Mouse (Mus musculus) spleen, adult 2 months (tissue): ENCODE measurements around the gene Arhgap8. TPM values are rescaled to one million over a fixed set of nuclear protein-coding genes. Genes with fewer than 3 reads are reported as not detected.

Experiments used
- DNase-seq, 2 experiments: peaks; one replicate each; pipeline versions ENCODE4 v3.0.0 to v3.0.0-alpha.2; 2012 to 2021; ENCODE audit warnings: low spot score in 2 of 2, low read depth in 1 of 2
- H3K27ac ChIP-seq: fragments of 200-500 bp; 2 replicates; pipeline ENCODE4 v1.5.1; 2012; ENCODE audit warnings: low read length, inconsistent platforms; ENCODE audit not compliant: insufficient read depth
- H3K27me3 ChIP-seq: fragments of 200-500 bp; 2 replicates; pipeline ENCODE4 v1.6.1; 2012; ENCODE audit warnings: mild to moderate bottlenecking, moderate library complexity, low read length, inconsistent platforms; ENCODE audit not compliant: control insufficient read depth, insufficient read depth
- H3K36me3 ChIP-seq: fragments of 200-500 bp; 2 replicates; pipeline ENCODE4 v1.6.1; 2012; ENCODE audit warnings: mild to moderate bottlenecking, low read length, inconsistent platforms; ENCODE audit not compliant: control insufficient read depth, insufficient read depth
- H3K4me1 ChIP-seq: fragments of 200-500 bp; 2 replicates; pipeline ENCODE4 v1.6.1; 2011; ENCODE audit warnings: inconsistent platforms; ENCODE audit not compliant: control insufficient read depth, insufficient read depth, insufficient read length
- H3K4me3 ChIP-seq: fragments of 200-500 bp; 2 replicates; pipeline ENCODE4 v1.5.1; 2011; ENCODE audit warnings: mild to moderate bottlenecking, inconsistent platforms; ENCODE audit not compliant: insufficient read depth, insufficient read length; ENCODE audit errors: extremely low read depth
- CTCF ChIP-seq: fragments of 200-500 bp; IDR thresholded peaks from 2 replicates; pipeline ENCODE4 v1.5.1; 2011; ENCODE audit warnings: mild to moderate bottlenecking, inconsistent platforms; ENCODE audit not compliant: insufficient read depth, insufficient read length, insufficient replicate concordance; ENCODE audit errors: extremely low read depth
- POLR2A ChIP-seq: fragments of 200-500 bp; IDR thresholded peaks from 2 replicates; pipeline ENCODE4 v1.6.1; 2011; ENCODE audit warnings: low read depth, low read length, inconsistent platforms
- WGBS: fragments of 180-500 bp; shearing (Covaris S2); methylation state at CpG from one replicate; pipeline ENCODE4 v1.1.7; 2018; 5-methylcytosine and 5-hydroxymethylcytosine counted together
- polyA plus RNA-seq: library from polyadenylated mRNA; depleted of rRNA; stranded (reverse); fragments of >200 nt; gene quantifications from 2 replicates; pipeline ENCODE4 v1.2.3, GENCODE M21; 2012; rRNA removed

Gene Arhgap8
- polyA plus RNA-seq, 1 experiment = 0.72 TPM

DNA sequence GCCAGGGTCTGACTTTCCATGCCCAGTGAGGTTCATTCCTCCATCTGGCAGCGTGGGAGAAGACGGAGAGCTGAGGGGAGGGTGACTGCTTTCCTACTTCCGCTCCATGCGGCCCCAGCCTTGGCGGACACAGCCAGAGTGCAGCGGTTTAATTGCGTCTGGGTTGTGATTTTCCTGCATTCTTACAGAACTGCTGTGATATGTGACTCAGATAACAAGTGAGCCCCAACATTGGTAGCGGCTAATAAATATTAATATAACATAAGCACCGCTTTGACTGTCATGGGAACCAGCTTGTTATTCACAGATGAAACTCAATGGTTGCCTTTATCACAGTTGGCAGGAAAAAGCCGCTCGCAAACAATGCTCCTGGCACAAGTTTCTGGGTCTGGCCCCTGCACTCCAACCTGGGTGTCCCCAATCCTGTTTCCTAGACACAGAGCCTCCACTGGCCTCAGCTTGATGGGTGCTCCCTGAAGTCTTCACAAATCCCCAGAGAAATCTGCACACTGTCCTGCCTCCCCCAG, 93.0 kb downstream of the Arhgap8 start:
- Histone ChIP-seq H3K36me3 (no peaks in the 10 kb centered on the region), H3K27ac (no peak overlapping the region), H3K27me3 (no peaks in the 10 kb centered on the region), H3K4me3 (no peak overlapping the region), H3K4me1 (no peaks in the 10 kb centered on the region)
- DNase-seq = no peak
- TF ChIP-seq POLR2A = no peak
- no peak for TF ChIP-seq CTCF
- 92% methylated on average over 11 of the region's 11 CpGs for WGBS

DNA sequence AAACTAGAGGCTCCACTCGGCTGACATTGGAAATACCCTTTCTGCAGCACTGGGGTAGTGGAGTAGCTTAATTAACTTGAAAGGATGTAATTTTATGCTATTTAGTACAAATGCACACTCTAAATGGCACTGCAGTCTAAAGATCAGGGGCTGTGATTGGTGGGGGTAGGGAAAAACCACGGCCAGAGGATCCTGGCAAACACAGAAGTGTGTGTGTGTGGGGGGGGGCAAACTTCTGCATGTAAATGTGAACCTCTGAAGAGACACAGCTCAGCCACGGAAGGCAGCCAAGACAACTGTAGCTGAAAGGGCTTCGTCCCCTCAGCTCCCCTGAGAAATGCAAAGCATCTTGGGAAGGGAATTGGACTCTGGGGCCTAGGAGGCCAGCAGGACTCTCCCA, 95.3 kb downstream of the Arhgap8 start:
- 61% methylated on average over 4 of the region's 4 CpGs for WGBS
- Histone ChIP-seq H3K4me1 (no peaks in the 10 kb centered on the region), H3K4me3 (no peak overlapping the region), H3K36me3 (no peaks in the 10 kb centered on the region), H3K27me3 (no peaks in the 10 kb centered on the region), H3K27ac (no peak overlapping the region)
- no peak for TF ChIP-seq POLR2A
- TF ChIP-seq CTCF = no peak
- DNase-seq = no peak

DNA sequence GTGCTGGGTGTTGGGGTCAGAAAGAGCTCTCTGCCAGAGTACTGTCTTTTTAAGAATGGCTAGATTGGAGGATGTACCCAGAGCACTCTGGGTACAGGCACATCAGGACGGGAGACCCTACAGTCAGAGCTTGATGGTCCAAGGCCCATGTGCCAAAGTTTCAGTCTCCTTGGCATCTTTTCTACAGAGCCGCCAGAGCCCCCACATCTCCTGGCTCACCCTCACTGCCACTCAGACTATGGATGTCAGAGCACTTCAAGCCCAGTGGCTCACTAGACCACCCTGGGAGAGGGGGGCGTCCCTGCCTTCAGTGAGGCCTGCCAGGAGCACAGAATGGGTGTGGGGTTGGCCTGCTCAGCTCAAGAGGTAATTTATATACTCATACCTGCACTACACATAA, 97.7 kb downstream of the Arhgap8 start:
- no peak for DNase-seq
- Histone ChIP-seq H3K4me1 (no peaks in the 10 kb centered on the region), H3K4me3 (no peak overlapping the region), H3K27ac (no peak overlapping the region), H3K27me3 (no peaks in the 10 kb centered on the region), H3K36me3 (no peaks in the 10 kb centered on the region)
- 91% methylated on average over 3 of the region's 3 CpGs for WGBS
- TF ChIP-seq CTCF = no peak
- TF ChIP-seq POLR2A = no peak

DNA sequence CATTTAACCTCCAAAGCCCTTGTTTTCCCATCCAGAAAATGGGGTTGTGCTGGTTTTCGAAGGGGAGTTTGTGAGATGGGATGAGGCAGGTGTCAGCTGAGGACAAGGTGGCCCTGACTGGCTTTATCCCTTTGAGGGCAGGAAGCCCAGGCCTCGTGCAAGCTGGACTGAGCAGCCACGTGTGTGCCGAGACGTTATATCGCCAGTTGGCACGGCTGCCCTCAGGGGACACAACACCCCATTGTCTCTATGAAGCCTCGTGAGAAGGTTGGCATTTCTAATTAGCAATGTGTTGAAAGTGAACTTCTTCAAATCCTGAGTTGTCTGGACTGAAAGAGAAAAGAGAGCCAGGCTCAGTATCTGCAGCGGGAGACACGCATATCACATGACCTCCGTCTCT, 98.4 kb downstream of the Arhgap8 start:
- TF ChIP-seq CTCF (no peak), POLR2A (no peak)
- Histone ChIP-seq H3K27ac (no peak overlapping the region), H3K4me3 (no peak overlapping the region), H3K36me3 (no peaks in the 10 kb centered on the region), H3K4me1 (no peaks in the 10 kb centered on the region), H3K27me3 (no peaks in the 10 kb centered on the region)
- 86% methylated on average over 11 of the region's 11 CpGs for WGBS
- no peak for DNase-seq

DNA sequence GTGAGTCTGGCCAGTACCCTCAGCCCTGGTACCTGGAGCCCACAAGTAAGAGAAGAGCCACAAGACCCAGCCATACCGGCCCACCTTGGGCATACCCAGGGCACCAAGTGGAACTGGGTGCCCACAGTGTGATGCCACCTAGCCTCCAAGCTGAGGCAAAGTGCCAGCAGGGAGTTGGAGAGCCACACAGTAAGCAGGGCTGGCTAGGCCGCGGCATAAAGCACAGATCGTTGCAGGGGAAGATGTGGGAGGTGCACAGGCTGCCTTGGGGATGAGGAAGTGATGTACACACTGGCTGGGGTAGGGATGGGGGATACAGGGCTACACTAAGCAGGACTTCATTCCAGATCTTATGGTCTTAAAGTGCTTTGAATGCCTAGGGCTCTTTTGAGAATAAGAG, 101.0 kb downstream of the Arhgap8 start:
- H3K27ac ChIP-seq = no peak overlapping the region
- no peaks in the 10 kb centered on the region for H3K36me3 ChIP-seq
- no peaks in the 10 kb centered on the region for H3K4me1 ChIP-seq
- no peak overlapping the region for H3K4me3 ChIP-seq
- TF ChIP-seq CTCF (no peak), POLR2A (no peak)
- H3K27me3 ChIP-seq = no peaks in the 10 kb centered on the region
- no peak for DNase-seq
- WGBS = 75% methylated on average over 4 of the region's 4 CpGs

Other genes starting within 250 kb of the Arhgap8 start
- 9.0 and 11.8 TPM in 2 replicates for gene Rtl6, start 162.2 kb upstream of the Arhgap8 start, polyA plus RNA-seq
- gene Prr5, start 50.4 kb upstream of the Arhgap8 start, polyA plus RNA-seq = 54.6 and 77.8 TPM in 2 replicates
- gene Phf21b, start 136.0 kb downstream of the Arhgap8 start, polyA plus RNA-seq = 2.1 TPM in 2 replicates
- 0.21 and 0.25 TPM in 2 replicates for gene Gm29666, start 200.0 kb downstream of the Arhgap8 start, polyA plus RNA-seq
- gene Nup50, start 203.4 kb downstream of the Arhgap8 start, polyA plus RNA-seq = 6.4 and 7.1 TPM in 2 replicates